Mouse (Mus musculus): ENCODE measurements around the gene Serpinc1. TPM values are rescaled to one million over a fixed set of nuclear protein-coding genes. Genes with fewer than 3 reads are reported as not detected.
"Not testable (repeated sequence)": the region's sequence is repeated elsewhere in the genome, so short reads cannot be mapped to it uniquely, and the experiment has no call there.

Gene Serpinc1
- polyA plus RNA-seq, 1 experiment from 2014 or later: 2.0 TPM

- H3K36me3 ChIP-seq (ENCODE audit: control insufficient read depth, insufficient read depth, low read length): peaks cover 44% of the 10 kb centered on the region
- WGBS: 95% methylated on average over 1 of the region's 1 CpGs
- not testable (repeated sequence) for H3K4me3 ChIP-seq (ENCODE audit: low read depth, low read length); H3K4me2 ChIP-seq (ENCODE audit: low read length); H3K4me1 ChIP-seq (replicated peaks; ENCODE audit: control insufficient read depth, insufficient read depth, low read length); H3K9ac ChIP-seq (ENCODE audit: low read length); H3K27ac ChIP-seq (ENCODE audit: low read depth); ATAC-seq (replicated peaks; ENCODE audit: low FRiP score, low TSS enrichment, low read depth); H3K27me3 ChIP-seq (replicated peaks; ENCODE audit: control insufficient read depth, insufficient read depth, low read length); H3K9me3 ChIP-seq (ENCODE audit: control insufficient read depth, low read length); DNase-seq (ENCODE audit: low spot score)
Measured at GRCm38 (mm10) chr1:161028427-161028826, 50.0 kb downstream of the Serpinc1 start.

GRCm38 (mm10) chr1:161030058-161030457 lies 51.7 kb downstream of the Serpinc1 start:
- ATAC-seq (replicated peaks; ENCODE audit: low FRiP score, low TSS enrichment, low read depth): no peak
- Histone ChIP-seq H3K9ac (ENCODE audit: low read length) (no peak overlapping the region), H3K4me2 (ENCODE audit: low read length) (no peak overlapping the region), H3K4me1 (replicated peaks; ENCODE audit: control insufficient read depth, insufficient read depth, low read length) (peaks cover 9% of the 10 kb centered on the region), H3K27ac (ENCODE audit: low read depth) (no peak overlapping the region), H3K4me3 (ENCODE audit: low read depth, low read length) (no peak overlapping the region), H3K27me3 (replicated peaks; ENCODE audit: control insufficient read depth, insufficient read depth, low read length) (no peaks in the 10 kb centered on the region), H3K9me3 (ENCODE audit: control insufficient read depth, low read length) (no peaks in the 10 kb centered on the region), H3K36me3 (ENCODE audit: control insufficient read depth, insufficient read depth, low read length) (peaks cover 38% of the 10 kb centered on the region)
- 94% methylated on average over 3 of the region's 3 CpGs for WGBS
- no peak for DNase-seq (ENCODE audit: low spot score)

GRCm38 (mm10) chr1:161031881-161032280 lies 53.5 kb downstream of the Serpinc1 start:
- H3K27me3 ChIP-seq (replicated peaks; ENCODE audit: control insufficient read depth, insufficient read depth, low read length): no peaks in the 10 kb centered on the region
- no peak overlapping the region for H3K4me3 ChIP-seq (ENCODE audit: low read depth, low read length)
- H3K9me3 ChIP-seq (ENCODE audit: control insufficient read depth, low read length): no peaks in the 10 kb centered on the region
- no peak overlapping the region for H3K9ac ChIP-seq (ENCODE audit: low read length)
- peaks cover 9% of the 10 kb centered on the region for H3K4me1 ChIP-seq (replicated peaks; ENCODE audit: control insufficient read depth, insufficient read depth, low read length)
- 93% methylated on average over 9 of the region's 9 CpGs for WGBS
- no peak overlapping the region for H3K27ac ChIP-seq (ENCODE audit: low read depth)
- ATAC-seq (replicated peaks; ENCODE audit: low FRiP score, low TSS enrichment, low read depth) (no peak), DNase-seq (ENCODE audit: low spot score) (no peak)
- peaks cover 47% of the 10 kb centered on the region for H3K36me3 ChIP-seq (ENCODE audit: control insufficient read depth, insufficient read depth, low read length)
- no peak overlapping the region for H3K4me2 ChIP-seq (ENCODE audit: low read length)

- Histone ChIP-seq H3K4me2 (ENCODE audit: low read length) (no peak overlapping the region), H3K36me3 (ENCODE audit: control insufficient read depth, insufficient read depth, low read length) (peaks cover 52% of the 10 kb centered on the region), H3K27ac (ENCODE audit: low read depth) (no peak overlapping the region), H3K4me3 (ENCODE audit: low read depth, low read length) (no peak overlapping the region), H3K9me3 (ENCODE audit: control insufficient read depth, low read length) (no peaks in the 10 kb centered on the region), H3K27me3 (replicated peaks; ENCODE audit: control insufficient read depth, insufficient read depth, low read length) (no peaks in the 10 kb centered on the region), H3K4me1 (replicated peaks; ENCODE audit: control insufficient read depth, insufficient read depth, low read length) (peaks cover 9% of the 10 kb centered on the region), H3K9ac (ENCODE audit: low read length) (no peak overlapping the region)
- ATAC-seq (replicated peaks; ENCODE audit: low FRiP score, low TSS enrichment, low read depth) (no peak), DNase-seq (ENCODE audit: low spot score) (no peak)
- WGBS: 91% methylated on average over 7 of the region's 7 CpGs
Measured at GRCm38 (mm10) chr1:161032345-161032744, 54.0 kb downstream of the Serpinc1 start.

GRCm38 (mm10) chr1:161033856-161034434 lies 55.6 kb downstream of the Serpinc1 start:
- peak overlapping the region; percentile 79 for H3K4me2 ChIP-seq (ENCODE audit: low read length)
- H3K4me3 ChIP-seq (ENCODE audit: low read depth, low read length): peak overlapping the region; percentile 93
- no peak for ATAC-seq (replicated peaks; ENCODE audit: low FRiP score, low TSS enrichment, low read depth)
- no peaks in the 10 kb centered on the region for H3K9me3 ChIP-seq (ENCODE audit: control insufficient read depth, low read length)
- peaks cover 9% of the 10 kb centered on the region for H3K4me1 ChIP-seq (replicated peaks; ENCODE audit: control insufficient read depth, insufficient read depth, low read length)
- under 1% methylated on average over 21 of the region's 21 CpGs for WGBS
- peaks cover 67% of the 10 kb centered on the region for H3K36me3 ChIP-seq (ENCODE audit: control insufficient read depth, insufficient read depth, low read length)
- H3K27me3 ChIP-seq (replicated peaks; ENCODE audit: control insufficient read depth, insufficient read depth, low read length): no peaks in the 10 kb centered on the region
- no peak for DNase-seq (ENCODE audit: low spot score)
- peak overlapping the region; percentile 89 for H3K27ac ChIP-seq (ENCODE audit: low read depth)
- H3K9ac ChIP-seq (ENCODE audit: low read length): peak overlapping the region; percentile 96

GRCm38 (mm10) chr1:161034435-161035280 lies 56.3 kb downstream of the Serpinc1 start, which contains the start of gene Zbtb37:
Gene Zbtb37, minus strand, starts transcription at chr1:161034849.
- H3K9ac ChIP-seq (ENCODE audit: low read length): peak within 1 kb of the TSS; percentile 96
- ATAC-seq (replicated peaks; ENCODE audit: low FRiP score, low TSS enrichment, low read depth) (peak; percentile 87), DNase-seq (ENCODE audit: low spot score) (peak; percentile 99)
- peak within 1 kb of the TSS; percentile 89 for H3K27ac ChIP-seq (ENCODE audit: low read depth)
- WGBS: under 1% methylated on average over 63 of the region's 76 CpGs
- peak within 1 kb of the TSS; percentile 79 for H3K4me2 ChIP-seq (ENCODE audit: low read length)
- peaks cover 64% of the 10 kb centered on the region for H3K36me3 ChIP-seq (ENCODE audit: control insufficient read depth, insufficient read depth, low read length)
- no peaks in the 10 kb centered on the region for H3K9me3 ChIP-seq (ENCODE audit: control insufficient read depth, low read length)
- H3K4me3 ChIP-seq (ENCODE audit: low read depth, low read length): peak within 1 kb of the TSS; percentile 93
- H3K4me1 ChIP-seq (replicated peaks; ENCODE audit: control insufficient read depth, insufficient read depth, low read length): peaks cover 9% of the 10 kb centered on the region
- no peaks in the 10 kb centered on the region for H3K27me3 ChIP-seq (replicated peaks; ENCODE audit: control insufficient read depth, insufficient read depth, low read length)

DNA sequence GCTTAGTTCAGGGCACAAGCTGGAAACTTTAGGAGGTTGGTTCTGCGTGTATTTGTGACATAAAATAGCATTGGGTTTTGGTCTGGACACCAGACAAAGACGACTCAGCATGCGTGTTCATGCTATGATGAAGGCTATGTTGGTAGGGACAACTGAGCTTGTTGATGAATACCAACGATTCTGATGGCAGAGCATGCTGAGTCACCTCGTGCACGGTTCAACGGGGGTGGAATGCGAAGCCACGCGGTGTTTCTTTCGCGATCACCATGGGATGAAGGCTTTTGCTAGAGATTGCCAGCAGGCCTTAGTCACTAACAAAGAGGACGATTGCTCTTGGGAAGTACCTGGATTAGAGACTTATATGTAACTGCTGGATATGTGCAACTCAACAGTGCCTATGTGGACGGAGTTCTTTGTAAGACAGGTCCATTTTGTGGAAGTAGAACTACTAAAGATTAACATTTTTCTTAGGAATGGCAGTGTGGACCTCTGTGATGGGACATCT lies 56.9 kb downstream of the Serpinc1 start:
- Histone ChIP-seq H3K4me2 (ENCODE audit: low read length) (peak overlapping the region; percentile 64), H3K36me3 (ENCODE audit: control insufficient read depth, insufficient read depth, low read length) (peaks cover 57% of the 10 kb centered on the region), H3K9ac (ENCODE audit: low read length) (peak overlapping the region; percentile 96), H3K4me1 (replicated peaks; ENCODE audit: control insufficient read depth, insufficient read depth, low read length) (peaks cover 9% of the 10 kb centered on the region), H3K27me3 (replicated peaks; ENCODE audit: control insufficient read depth, insufficient read depth, low read length) (no peaks in the 10 kb centered on the region), H3K27ac (ENCODE audit: low read depth) (peak overlapping the region; percentile 89), H3K9me3 (ENCODE audit: control insufficient read depth, low read length) (no peaks in the 10 kb centered on the region), H3K4me3 (ENCODE audit: low read depth, low read length) (peak overlapping the region; percentile 93)
- no peak for DNase-seq (ENCODE audit: low spot score)
- peak; percentile 11 for ATAC-seq (replicated peaks; ENCODE audit: low FRiP score, low TSS enrichment, low read depth)
- WGBS: 0% methylated on average over 14 of the region's 14 CpGs

DNA sequence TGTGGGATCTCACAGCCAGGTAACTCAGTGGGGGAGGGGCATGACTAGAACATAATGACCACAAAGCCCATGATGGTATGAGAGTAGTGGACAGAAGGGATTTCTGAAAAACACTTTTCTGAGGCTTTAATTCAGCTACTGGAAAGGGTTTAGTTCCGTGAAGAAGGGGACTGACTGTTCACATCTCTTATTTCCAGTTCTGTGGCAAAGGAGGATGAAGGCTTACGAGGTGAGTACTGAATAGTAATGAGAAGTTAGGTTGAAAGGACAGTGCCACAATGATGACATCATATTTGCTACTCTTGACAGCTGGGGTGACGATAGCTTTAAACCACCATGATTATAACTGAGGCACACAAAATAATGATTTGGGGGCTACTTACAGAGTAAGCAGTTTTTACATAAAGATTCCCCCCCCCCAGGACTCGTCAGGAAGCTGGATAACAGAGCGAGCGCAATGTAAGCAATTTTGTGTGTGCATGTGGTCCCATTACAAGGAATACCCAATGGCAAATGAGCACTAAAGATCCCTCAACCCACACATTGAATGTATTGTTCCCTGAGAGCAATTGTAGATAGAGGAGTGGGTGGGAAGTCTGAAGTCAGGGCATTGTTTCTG lies 57.5 kb downstream of the Serpinc1 start:
- ATAC-seq (replicated peaks; ENCODE audit: low FRiP score, low TSS enrichment, low read depth) (no peak), DNase-seq (ENCODE audit: low spot score) (no peak)
- Histone ChIP-seq H3K27ac (ENCODE audit: low read depth) (peak overlapping the region; percentile 89), H3K4me3 (ENCODE audit: low read depth, low read length) (peak overlapping the region; percentile 93), H3K4me2 (ENCODE audit: low read length) (peak overlapping the region; percentile 64), H3K4me1 (replicated peaks; ENCODE audit: control insufficient read depth, insufficient read depth, low read length) (peaks cover 9% of the 10 kb centered on the region), H3K27me3 (replicated peaks; ENCODE audit: control insufficient read depth, insufficient read depth, low read length) (no peaks in the 10 kb centered on the region), H3K9me3 (ENCODE audit: control insufficient read depth, low read length) (no peaks in the 10 kb centered on the region), H3K9ac (ENCODE audit: low read length) (peak overlapping the region; percentile 96), H3K36me3 (ENCODE audit: control insufficient read depth, insufficient read depth, low read length) (peaks cover 54% of the 10 kb centered on the region)
- 0% methylated on average over 6 of the region's 6 CpGs for WGBS
